Mouse (Mus musculus) B cell, adult 2 months (primary cell): ENCODE measurements around the gene Gm28845.
"Not testable (repeated sequence)": the region's sequence is repeated elsewhere in the genome, so short reads cannot be mapped to it uniquely, and the experiment has no call there.

Experiments used
- DNase-seq, 2 experiments: peaks; one replicate each; pipeline ENCODE4 v3.0.0; 2022

Gm28845 gene

DNA sequence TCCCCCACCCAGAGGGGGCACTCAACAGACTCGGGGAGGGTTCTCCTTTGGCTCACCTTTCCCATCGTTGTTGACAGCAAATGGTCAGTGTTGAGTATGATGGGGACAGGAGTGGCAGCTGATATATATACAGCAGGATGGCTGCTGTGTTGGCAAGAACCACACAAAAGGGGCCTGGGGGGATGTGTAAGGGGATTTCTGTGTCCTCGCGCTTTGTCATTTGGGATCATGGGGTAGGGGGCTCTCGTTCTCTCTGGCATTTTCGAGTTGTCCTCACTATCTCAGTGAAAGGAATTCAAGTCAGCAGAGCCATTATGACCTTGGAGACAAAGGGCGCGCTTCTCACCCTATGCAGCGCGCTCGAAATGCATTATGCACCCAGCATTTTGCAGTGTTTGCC lies 16.1 kb downstream of the Gm28845 start, which contains the start of gene Cryga:
Gene Cryga, minus strand, starts transcription at position 101 of the 400 bp plus-strand sequence.
- no peak for DNase-seq

DNA sequence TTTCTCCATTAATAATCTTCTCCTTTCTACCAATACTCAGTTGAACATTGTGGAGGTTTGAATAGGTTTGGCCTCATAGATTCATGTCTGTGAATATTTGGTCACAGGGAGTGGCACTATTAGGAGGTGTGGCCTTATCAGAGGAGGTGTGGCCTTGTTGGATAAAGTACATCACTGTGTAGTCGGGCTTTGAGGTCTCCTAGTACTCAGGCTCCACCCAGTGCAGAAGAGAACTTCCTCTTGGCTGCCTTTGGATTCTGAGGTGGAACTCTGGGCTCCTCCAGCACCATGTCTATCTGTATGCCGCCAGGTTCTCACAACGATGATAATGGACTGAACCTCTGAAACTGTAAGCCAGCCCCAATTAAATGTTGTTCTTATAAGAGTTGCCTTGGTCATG lies 22.4 kb downstream of the Gm28845 start:
- DNase-seq: no peak

DNA sequence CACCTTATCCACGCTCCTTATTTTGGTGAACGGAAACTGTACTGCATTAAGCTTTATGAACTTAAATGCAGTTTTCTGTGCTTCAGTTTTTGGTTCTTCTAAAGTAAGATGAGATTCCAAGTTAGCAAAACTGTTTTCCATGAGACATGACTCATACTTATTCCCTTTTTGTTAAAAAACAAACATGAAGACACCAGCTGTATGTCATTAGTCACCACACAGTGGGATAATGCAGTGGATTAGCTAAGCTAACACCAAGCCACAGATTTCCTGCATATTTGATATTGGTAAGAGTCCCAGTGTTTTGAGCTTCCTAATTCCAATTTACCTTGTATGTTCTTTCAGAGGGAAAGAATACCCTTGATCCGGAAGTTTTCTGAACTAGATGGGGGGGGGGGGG lies 27.8 kb downstream of the Gm28845 start:
- DNase-seq: no peak

DNA sequence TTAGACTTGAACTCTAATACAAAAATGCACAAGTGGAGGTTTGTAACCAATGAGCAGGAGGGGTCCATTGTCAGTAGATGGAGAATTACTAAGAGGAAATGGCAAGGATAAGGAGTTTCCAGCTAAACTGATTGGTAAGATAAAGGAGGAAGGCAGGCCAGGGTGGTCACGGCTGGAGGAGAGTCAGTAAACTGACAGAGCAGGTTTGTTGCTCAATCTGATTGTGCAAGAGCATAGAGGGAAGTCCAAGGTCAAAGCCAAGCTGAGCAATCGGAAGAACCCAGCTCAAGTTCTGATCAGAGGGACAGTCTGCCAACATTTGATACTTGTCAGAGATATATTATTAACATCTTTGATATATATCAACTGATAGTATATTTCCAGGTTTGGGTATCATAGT lies 29.0 kb downstream of the Gm28845 start:
- no peak for DNase-seq

DNA sequence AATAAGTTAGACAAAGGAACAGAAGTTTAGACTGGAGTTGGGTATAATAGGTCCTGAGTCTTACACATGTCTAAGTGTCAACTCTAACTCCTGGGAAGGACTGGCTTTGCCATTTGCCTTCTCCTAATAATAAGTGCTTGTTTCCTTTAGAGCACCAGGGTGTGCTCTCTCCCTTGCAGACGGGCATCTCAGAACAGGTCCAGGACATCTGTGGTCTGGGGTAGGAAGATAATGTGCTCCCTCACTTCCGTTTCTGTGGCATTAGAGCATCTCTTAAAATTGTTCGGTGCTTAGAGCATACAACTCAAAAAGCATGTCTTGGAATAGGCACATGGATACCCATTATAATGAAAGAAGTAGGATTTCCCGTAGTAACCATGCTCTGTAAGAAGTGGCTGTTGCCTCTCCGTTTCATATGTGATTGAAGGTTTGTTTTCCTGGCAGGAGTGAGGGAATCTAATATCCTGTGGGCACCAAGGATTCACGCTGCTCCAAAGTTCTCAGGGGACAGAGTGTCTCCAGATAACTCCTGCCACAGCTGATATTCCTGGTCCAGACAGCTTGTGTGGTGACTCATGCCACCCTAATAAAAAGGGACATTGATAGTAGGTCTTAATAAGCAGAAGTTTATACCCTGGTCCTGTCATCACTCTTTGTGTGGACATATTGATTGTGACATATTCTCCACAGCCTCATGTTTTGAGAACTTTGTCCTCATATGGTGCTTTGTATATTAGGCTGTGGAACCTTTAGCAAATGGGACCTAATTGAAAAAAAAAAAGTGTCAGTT lies 30.6 kb downstream of the Gm28845 start:
- DNase-seq: no peak

DNA sequence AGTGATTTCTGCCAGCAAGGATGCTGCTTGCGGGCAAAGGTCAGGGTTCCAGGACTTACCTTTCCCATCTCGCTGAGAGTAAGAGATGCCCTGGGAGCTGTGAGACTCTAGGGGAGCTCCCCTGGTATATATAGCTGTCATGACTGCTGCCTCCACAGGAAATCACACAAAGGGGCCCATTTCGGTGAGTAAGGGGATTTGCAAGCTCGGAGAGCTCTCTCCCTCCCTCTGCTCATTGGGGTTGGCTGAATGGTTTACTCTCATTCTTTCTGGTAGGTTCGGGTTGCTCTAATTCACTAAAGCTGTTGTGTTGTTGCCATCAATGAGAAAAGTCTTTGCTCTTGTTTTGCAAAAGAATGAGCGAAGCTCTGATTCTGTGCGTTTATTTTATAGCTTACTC lies 37.2 kb downstream of the Gm28845 start, which contains the start of gene Crygb:
Gene Crygb, minus strand, starts transcription at position 101 of the 400 bp plus-strand sequence.
- no peak for DNase-seq

DNA sequence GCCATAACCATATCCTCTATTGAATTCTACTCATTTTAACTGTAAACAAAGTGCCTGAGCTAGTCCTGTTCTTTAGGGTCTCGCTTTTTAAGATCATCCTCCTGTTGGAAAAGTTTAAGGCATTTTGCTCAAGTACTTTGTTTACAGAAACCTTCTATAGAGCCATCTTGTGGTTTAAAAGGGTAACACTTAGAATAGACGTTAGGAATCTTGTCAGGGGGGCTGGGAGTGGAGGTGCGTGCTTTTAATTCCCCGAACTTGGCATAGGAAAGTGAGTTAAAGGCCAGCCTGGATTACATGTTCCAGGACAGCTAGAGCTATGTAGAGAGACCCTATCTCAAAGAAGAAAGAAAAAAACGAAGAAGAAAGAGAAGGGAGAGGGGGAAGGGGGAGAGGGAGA lies 43.8 kb downstream of the Gm28845 start:
- DNase-seq: no peak

DNA sequence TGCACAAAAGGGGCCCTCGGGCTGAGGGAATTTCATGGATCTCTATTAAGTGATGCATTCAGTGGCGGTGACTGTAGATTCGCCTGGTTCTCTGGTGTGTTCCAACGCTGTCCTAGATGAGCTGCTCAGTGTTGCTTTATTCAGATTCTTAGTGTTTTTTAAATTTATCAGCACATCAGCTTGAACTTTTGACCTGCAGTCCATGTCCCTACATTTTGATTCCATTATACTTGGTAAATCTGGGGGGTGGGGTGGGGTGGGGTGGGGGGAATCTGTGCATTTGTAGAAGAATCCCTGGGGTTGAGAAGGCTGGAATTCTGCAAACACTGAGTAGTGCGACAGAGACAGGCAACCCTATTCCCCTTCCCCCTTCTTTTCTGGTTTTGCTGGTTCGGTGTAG lies 45.8 kb downstream of the Gm28845 start, which contains the start of gene Crygc:
Gene Crygc, minus strand, starts transcription at position 101 of the 400 bp plus-strand sequence.
- DNase-seq: no peak

DNA sequence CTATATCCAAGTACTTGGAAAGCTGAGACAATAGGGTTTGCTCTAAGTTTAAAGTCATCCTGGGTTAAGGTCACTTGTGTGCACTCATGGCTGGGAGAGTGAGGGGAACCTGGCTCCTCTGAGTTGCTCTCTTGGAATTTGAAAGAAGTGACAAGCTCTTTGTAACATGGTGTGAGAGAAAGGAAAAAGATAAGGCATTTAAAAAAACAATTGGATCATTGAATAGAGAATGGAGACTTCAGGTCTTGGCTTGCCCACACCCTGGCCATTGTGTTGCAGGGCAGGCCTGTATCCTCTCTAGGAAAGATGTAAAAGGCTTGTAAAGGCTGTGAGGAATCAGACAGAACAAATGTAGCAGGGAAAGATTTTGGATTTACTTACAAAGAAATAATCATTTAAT lies 51.5 kb downstream of the Gm28845 start:
- no peak for DNase-seq

DNA sequence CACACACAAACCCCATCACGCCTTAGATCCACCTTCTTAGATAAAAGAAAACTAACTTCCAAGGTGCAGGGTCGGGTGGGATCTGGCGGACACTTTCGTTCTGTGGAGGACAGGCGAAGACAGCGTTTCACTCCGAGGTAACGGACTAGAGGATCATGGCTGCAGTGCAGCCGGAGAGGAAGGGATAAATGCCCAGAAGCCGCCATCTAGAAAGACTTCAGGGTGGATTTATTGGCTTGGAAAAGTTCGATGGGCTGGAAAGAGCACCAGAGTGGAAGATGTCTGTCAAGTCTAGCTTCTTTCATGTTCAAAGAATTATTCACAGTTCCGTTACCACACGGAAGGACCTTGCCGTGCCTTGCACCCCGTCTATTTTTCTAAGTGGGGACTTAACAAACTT lies 55.2 kb downstream of the Gm28845 start:
- DNase-seq: no peak

DNA sequence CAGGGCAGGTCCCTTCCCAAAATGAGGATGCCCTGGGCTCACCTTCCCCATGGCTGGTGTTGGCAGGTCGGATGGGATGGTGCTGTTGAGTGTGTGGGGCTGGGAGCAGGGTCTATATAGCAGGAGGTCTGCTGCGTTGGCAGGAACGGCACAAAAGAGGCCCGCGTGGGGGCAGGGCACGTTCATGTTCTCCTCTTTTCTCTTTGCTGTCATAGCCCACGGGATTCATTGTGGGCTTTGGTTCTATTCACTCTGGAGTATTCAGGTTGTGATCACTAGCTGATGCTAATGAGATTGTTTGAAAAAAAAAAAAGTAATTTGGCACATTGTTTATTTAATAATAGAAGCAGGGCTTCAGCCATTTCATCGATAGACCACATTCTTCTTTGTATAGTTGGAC lies 56.0 kb downstream of the Gm28845 start, which contains the start of gene Crygd:
Gene Crygd, minus strand, starts transcription at position 101 of the 400 bp plus-strand sequence.
- DNase-seq: no peak

DNA sequence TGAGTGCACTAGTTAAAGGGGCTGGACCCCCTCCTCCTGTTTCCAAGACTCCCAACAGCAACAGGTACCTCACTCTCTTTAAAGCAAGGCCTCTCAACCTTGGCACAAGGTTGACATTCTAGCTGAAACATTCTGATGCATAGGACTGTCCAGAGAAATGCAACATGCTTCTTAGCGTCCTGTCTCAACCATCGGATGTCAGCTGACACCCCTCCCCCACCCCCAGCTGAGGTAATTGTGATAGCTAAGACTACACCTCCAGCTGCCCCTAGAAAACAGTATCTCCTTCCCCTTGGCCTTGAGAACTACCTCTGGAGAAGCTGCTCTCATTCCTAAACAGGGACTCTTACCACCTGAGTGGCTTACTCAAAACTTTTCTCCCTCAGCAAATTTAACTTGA lies 67.2 kb downstream of the Gm28845 start:
- no peak for DNase-seq

DNA sequence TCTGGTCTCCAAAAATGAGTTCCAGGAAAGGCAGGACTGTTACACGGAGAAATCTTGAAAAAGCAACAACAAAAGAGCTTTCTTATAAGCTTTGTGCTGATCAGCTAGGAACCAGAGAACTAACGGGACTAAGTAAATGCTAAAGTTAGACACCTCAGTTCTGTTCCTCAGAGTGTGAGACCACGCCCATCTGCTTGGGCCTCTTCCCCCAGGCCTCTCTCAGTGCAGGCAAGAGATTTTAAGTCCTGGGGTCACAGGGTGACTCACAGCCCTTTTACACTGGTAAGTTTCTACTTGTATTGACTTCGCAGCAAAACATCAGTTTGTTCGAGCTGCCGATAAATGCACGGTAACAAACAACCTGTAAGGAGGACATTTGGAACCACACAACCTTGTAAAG lies 67.7 kb downstream of the Gm28845 start:
- no peak for DNase-seq

DNA sequence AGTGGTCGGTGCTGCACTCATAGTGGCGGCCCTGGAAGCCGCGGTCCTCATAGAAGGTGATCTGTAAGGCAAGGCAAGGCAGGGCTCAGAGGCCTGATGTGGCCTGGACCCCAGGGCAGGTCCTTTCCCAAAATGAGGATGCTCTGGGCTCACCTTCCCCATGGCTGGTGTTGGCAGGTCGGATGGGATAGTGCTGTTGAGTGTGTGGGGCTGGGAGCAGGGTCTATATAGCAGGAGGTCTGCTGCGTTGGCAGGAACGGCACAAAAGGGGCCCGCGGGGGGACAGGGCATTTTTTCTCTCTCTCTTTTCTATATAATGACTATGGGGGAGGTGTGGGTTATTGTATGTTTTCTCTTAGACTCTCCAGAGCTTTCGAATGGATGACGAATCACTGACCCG lies 68.4 kb downstream of the Gm28845 start, which contains the start of gene Cryge:
Gene Cryge, minus strand, starts transcription at position 198 of the 400 bp plus-strand sequence.
- not testable (repeated sequence) for DNase-seq
